Mouse (Mus musculus) limb, embryonic 11.5 days (tissue): ENCODE data around the gene Apobec2. TPM values are rescaled to one million over a fixed set of nuclear protein-coding genes. Genes with fewer than 3 reads are reported as not detected.

Experiments used
- ATAC-seq: fragments of 200-750 bp; cut with Nextera tagmentation; 2 replicates; pipeline ENCODE4 v1.8.0; 2017; ENCODE audit warnings: low read depth; ENCODE audit not compliant: insufficient number of reproducible peaks, low FRiP score, low TSS enrichment
- DNase-seq: peaks from one replicate; pipeline ENCODE4 v3.0.0-alpha.2; 2015; ENCODE audit warnings: low spot score
- H3K27ac ChIP-seq: fragments of 300-500 bp; sonication (generic); replicated peaks from 2 replicates; pipeline ENCODE4 v1.5.1; 2014; ENCODE audit warnings: low read depth, mild to moderate bottlenecking, low read length
- H3K27me3 ChIP-seq: fragments of 300-500 bp; sonication (generic); 2 replicates; pipeline ENCODE4 v1.6.1; 2014; ENCODE audit warnings: mild to moderate bottlenecking, low read length, mixed read lengths; ENCODE audit not compliant: control insufficient read depth, insufficient read depth
- H3K36me3 ChIP-seq: fragments of 300-500 bp; sonication (generic); 2 replicates; pipeline ENCODE4 v1.6.1; 2014; ENCODE audit warnings: mild to moderate bottlenecking, low read length, moderate library complexity, mixed read lengths; ENCODE audit not compliant: control insufficient read depth, insufficient read depth
- H3K4me1 ChIP-seq: fragments of 300-500 bp; sonication (generic); 2 replicates; pipeline ENCODE4 v1.6.1; 2014; ENCODE audit warnings: low read length, mixed read lengths; ENCODE audit not compliant: control insufficient read depth, insufficient read depth
- H3K4me2 ChIP-seq: fragments of 300-500 bp; sonication (generic); 2 replicates; pipeline ENCODE4 v1.6.1; 2014; ENCODE audit warnings: low read depth, mild to moderate bottlenecking, moderate library complexity; ENCODE audit not compliant: severe bottlenecking
- H3K4me3 ChIP-seq: fragments of 300-500 bp; sonication (generic); 2 replicates; pipeline ENCODE4 v1.5.1; 2014; ENCODE audit warnings: low read depth, low read length
- H3K9ac ChIP-seq: fragments of 300-500 bp; sonication (generic); 2 replicates; pipeline ENCODE4 v1.6.1; 2014; ENCODE audit warnings: mild to moderate bottlenecking, low read length
- H3K9me3 ChIP-seq: fragments of 300-500 bp; sonication (generic); 2 replicates; pipeline ENCODE4 v1.6.1; 2016; ENCODE audit warnings: low read length; ENCODE audit not compliant: control insufficient read depth
- WGBS: fragments of 180-500 bp; shearing (Covaris S2); extraction: QIAGEN DNeasy Blood & Tissue Kit; methylation state at CpG from one replicate; pipeline ENCODE4 v1.1.7; 2014; 5-methylcytosine and 5-hydroxymethylcytosine counted together
- polyA plus RNA-seq: library from polyadenylated mRNA; unstranded; fragments of >200 nt; fragmentation: Nextera tagmentation; extraction: Ambion mirVana; gene quantifications from 2 replicates; pipeline ENCODE4 v1.2.1, GENCODE M21; 2014

Gene Apobec2
- polyA plus RNA-seq, 1 experiment from 2014 or later = 1.5 TPM

- no peak overlapping the region for H3K27ac ChIP-seq
- WGBS = 78% methylated on average over 5 of the region's 5 CpGs
Measured at GRCm38 (mm10) chr17:48431054-48431453, 1.7 kb downstream of the Apobec2 start.

DNA sequence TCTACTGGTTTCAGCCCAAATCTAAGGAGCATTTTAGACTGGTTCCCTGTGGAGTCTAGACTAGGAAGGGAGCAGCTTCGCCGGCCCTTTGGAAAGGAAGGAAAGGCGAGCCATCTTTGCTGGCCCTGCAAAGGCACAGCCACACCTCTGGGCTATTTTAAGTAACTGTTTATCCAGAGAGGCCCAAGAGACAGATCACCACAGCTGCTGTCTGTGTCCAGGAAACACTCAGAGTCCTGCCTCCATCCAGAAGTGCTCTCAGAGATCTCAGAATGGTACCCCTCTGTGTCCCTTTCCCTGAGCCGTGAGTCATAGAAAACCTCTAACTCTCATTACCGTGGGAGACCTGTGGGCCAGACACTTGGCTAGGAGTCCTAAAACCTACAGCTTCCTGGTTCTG is 2.3 kb downstream of the Apobec2 start:
- H3K4me1 ChIP-seq = peaks cover 10% of the 10 kb centered on the region
- no peak overlapping the region for H3K9ac ChIP-seq
- H3K27ac ChIP-seq = no peak overlapping the region
- no peaks in the 10 kb centered on the region for H3K27me3 ChIP-seq
- no peak for ATAC-seq
- 53% methylated on average over 5 of the region's 5 CpGs for WGBS
- H3K4me2 ChIP-seq = no peak overlapping the region
- no peak for DNase-seq
- H3K9me3 ChIP-seq = no peaks in the 10 kb centered on the region
- H3K4me3 ChIP-seq = no peak overlapping the region
- no peaks in the 10 kb centered on the region for H3K36me3 ChIP-seq

More at GRCm38 (mm10) chr17:48431054-48431453, 1.7 kb downstream of the Apobec2 start:
- no peak for DNase-seq
- no peak overlapping the region for H3K9ac ChIP-seq
- no peak overlapping the region for H3K4me3 ChIP-seq
- H3K9me3 ChIP-seq = no peaks in the 10 kb centered on the region
- no peaks in the 10 kb centered on the region for H3K36me3 ChIP-seq
- H3K4me2 ChIP-seq = no peak overlapping the region
- peaks cover 10% of the 10 kb centered on the region for H3K4me1 ChIP-seq
- H3K27me3 ChIP-seq = no peaks in the 10 kb centered on the region
- no peak for ATAC-seq

DNA sequence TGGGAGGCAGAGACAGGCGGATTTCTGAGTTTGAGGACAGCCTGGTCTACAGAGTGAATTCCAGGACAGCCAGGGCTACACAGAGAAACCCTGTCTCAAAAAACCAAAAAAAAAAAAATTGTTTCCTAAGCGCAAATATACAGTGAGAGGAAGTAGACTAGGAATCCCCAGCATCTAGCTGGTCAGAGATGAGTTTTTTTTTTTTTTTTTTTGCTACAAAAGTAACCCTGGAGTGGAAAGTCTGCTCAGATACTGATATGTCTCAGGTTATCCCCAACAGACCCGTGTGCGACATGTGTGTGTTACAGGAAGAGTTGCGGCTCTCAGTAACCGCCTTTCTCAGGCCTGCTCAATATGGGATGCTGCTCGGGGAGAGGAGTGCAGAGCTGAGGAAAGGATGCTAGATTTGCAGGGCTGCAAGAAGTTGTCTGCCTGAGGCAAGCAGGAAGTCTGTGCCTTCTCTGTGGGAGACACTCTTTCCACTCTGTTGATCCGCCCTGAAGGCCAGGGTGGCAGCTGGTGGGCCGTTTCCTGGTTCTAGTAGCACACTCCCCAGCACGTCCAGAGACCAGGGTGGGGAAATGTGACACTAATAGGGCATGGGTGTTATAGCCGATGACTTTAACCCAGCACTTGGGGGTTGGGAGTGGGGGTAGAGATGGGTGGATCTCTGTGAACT is 4.7 kb downstream of the Apobec2 start:
- Histone ChIP-seq H3K4me2 (no peak overlapping the region), H3K4me3 (no peak overlapping the region), H3K27ac (no peak overlapping the region), H3K9ac (no peak overlapping the region), H3K36me3 (no peaks in the 10 kb centered on the region), H3K4me1 (peaks cover 10% of the 10 kb centered on the region), H3K27me3 (no peaks in the 10 kb centered on the region), H3K9me3 (no peaks in the 10 kb centered on the region)
- 56% methylated on average over 11 of the region's 11 CpGs for WGBS
- DNase-seq (no peak), ATAC-seq (no peak)

- Histone ChIP-seq H3K9me3 (no peaks in the 10 kb centered on the region), H3K4me2 (no peak overlapping the region), H3K4me1 (peaks cover 10% of the 10 kb centered on the region), H3K9ac (no peak overlapping the region), H3K4me3 (no peak overlapping the region), H3K27ac (no peak overlapping the region), H3K27me3 (no peaks in the 10 kb centered on the region), H3K36me3 (no peaks in the 10 kb centered on the region)
- whole genome bisulfite sequencing = 66% methylated on average over 13 of the region's 13 CpGs
- ATAC-seq (peak; percentile 45; the same call in 1 of the 2 replicates), DNase-seq (no peak)
Measured at GRCm38 (mm10) chr17:48426991-48427750, 5.6 kb downstream of the Apobec2 start.

- DNase-seq (no peak), ATAC-seq (no peak)
- no peaks in the 10 kb centered on the region for H3K27me3 ChIP-seq
- no peaks in the 10 kb centered on the region for H3K36me3 ChIP-seq
- no peak overlapping the region for H3K4me3 ChIP-seq
- peaks cover 10% of the 10 kb centered on the region for H3K4me1 ChIP-seq
- H3K27ac ChIP-seq = no peak overlapping the region
- no peaks in the 10 kb centered on the region for H3K9me3 ChIP-seq
- WGBS = 55% methylated on average over 9 of the region's 9 CpGs
- H3K9ac ChIP-seq = no peak overlapping the region
- H3K4me2 ChIP-seq = no peak overlapping the region
Measured at GRCm38 (mm10) chr17:48425823-48426612, 6.7 kb downstream of the Apobec2 start.

GRCm38 (mm10) chr17:48424237-48424636 is 8.5 kb downstream of the Apobec2 start:
- H3K4me1 ChIP-seq = peaks cover 10% of the 10 kb centered on the region
- no peaks in the 10 kb centered on the region for H3K27me3 ChIP-seq
- no peaks in the 10 kb centered on the region for H3K36me3 ChIP-seq
- no peak overlapping the region for H3K9ac ChIP-seq
- H3K9me3 ChIP-seq = no peaks in the 10 kb centered on the region
- no peak overlapping the region for H3K27ac ChIP-seq
- WGBS = 84% methylated on average over 9 of the region's 9 CpGs
- H3K4me2 ChIP-seq = no peak overlapping the region
- no peak for DNase-seq
- ATAC-seq = no peak
- no peak overlapping the region for H3K4me3 ChIP-seq

- H3K4me3 ChIP-seq = no peak overlapping the region
- H3K27ac ChIP-seq = no peak overlapping the region
- H3K9ac ChIP-seq = no peak overlapping the region
- ATAC-seq (no peak), DNase-seq (no peak)
- no peaks in the 10 kb centered on the region for H3K9me3 ChIP-seq
- no peak overlapping the region for H3K4me2 ChIP-seq
- no peaks in the 10 kb centered on the region for H3K4me1 ChIP-seq
- peaks cover 3% of the 10 kb centered on the region; the same call in 1 of the 2 replicates for H3K36me3 ChIP-seq
- no peaks in the 10 kb centered on the region for H3K27me3 ChIP-seq
- whole genome bisulfite sequencing = 56% methylated on average over 2 of the region's 2 CpGs
Measured at GRCm38 (mm10) chr17:48419571-48419970, 13.2 kb downstream of the Apobec2 start.

- DNase-seq (no peak), ATAC-seq (no peak)
- no peak overlapping the region for H3K9ac ChIP-seq
- WGBS = 89% methylated on average over 1 of the region's 1 CpGs
- no peaks in the 10 kb centered on the region for H3K4me1 ChIP-seq
- H3K4me2 ChIP-seq = no peak overlapping the region
- no peaks in the 10 kb centered on the region for H3K27me3 ChIP-seq
- no peak overlapping the region for H3K4me3 ChIP-seq
- H3K27ac ChIP-seq = no peak overlapping the region
- no peaks in the 10 kb centered on the region for H3K9me3 ChIP-seq
- H3K36me3 ChIP-seq = peaks cover 3% of the 10 kb centered on the region; the same call in 1 of the 2 replicates
Measured at GRCm38 (mm10) chr17:48418781-48419180, 13.9 kb downstream of the Apobec2 start.
